Mouse (Mus musculus) forelimb bud, embryonic 11.5 days (tissue): ENCODE measurements around the gene Cct8.
A peak's percentile ranks its signal among the peaks of the same experiment; 100 is the strongest.

Experiments
- DNase-seq: peaks from one replicate; pipeline ENCODE4 v3.0.0-alpha.2; 2012; ENCODE audit warnings: low read depth, low spot score

Gene Cct8

GRCm38 (mm10) chr16:87445110-87445509 is 50.6 kb downstream of the Cct8 start:
- no peak for DNase-seq

GRCm38 (mm10) chr16:87444071-87444470 is 51.6 kb downstream of the Cct8 start:
- DNase-seq: no peak

DNA sequence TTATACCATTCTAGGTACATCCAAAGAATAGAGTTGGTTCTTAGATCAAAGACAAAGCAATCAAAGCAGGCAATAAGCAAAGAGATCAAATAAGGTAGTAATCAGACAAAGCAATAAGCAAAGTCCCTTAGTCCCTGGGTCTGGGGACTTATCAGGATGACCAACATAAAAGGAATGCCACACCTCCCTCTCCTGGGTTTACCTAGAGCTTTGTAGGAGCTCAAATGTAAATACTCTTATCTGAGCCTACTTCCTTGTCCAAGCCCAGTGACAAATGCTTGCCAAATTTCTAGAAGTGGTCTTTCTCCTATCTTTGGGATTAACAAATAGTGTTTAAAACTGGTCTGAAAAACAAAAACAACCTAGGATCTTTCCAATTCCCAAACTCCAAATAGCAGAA is 52.4 kb downstream of the Cct8 start:
- DNase-seq: no peak

DNA sequence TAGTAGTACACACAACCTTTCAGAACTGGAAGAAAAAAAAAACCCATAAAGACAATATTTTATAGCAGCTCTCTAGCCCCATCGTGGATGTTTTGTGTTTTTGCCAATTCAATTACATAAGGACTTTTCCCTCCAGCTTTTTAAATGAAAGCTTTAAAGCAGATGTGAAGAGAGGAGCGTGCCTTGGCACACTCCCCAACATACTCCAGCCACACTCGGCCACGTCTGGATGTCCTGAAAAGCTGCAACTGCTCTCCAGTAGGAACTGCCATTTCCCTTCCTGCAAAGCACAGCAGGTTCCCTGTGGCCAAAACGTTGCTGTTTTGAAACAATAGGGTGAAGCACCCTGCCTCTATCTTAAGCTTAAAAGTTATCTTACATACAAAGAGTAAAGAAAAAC is 53.4 kb downstream of the Cct8 start:
- DNase-seq: no peak

- DNase-seq: peak; percentile 19
These were observed 54.6 kb downstream of the Cct8 start for GRCm38 (mm10) chr16:87441089-87441488.

DNA sequence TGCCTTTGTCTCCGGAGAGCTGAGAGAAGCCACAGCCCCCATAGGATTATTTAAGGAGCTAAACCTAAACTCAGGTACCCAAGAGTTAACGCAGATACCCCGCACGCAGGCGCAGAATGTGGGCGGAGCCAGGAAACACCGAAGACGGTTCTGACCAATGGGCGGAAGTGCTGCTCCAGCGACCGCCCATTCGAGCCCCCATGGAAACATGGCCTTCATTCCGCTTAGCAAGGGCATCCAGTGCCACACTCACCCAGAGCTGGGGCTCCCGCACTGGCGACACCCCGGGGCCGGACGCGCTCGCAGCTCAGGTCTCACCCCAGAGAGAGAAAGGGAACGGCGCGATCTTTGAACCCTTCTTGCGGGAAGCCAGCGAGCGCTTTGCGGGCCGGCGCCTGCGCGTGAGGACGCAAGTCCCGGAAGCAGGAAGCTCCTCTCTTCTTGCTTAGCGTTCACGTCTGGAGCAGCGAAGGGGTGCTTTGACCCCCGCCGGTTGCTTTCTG is 55.4 kb downstream of the Cct8 start, which contains the start of gene Rwdd2b:
Gene Rwdd2b, minus strand, starts transcription at position 390 of the 503 bp plus-strand sequence.
- peak; percentile 92 for DNase-seq

DNA sequence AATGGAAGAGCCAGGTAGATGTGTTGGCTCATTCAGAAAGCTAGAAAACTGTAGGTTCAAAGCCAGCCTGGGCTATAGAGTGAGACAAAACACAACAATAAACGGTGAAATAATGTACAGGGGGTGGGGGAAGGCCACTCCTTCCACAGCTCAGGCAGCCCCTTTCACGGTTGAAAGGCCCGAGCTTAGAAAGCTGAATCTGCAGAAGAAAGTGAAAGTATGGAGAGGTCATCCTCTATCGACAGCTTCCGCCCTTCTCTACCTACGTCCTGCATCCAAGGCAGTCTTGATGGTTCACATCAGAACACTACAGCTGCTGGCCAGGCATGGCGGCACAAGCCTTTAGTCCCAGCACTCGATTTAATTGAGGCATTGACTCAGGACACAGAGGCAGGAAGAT is 57.0 kb downstream of the Cct8 start:
- DNase-seq: no peak

- DNase-seq: no peak
These were observed 58.6 kb downstream of the Cct8 start for GRCm38 (mm10) chr16:87437096-87437495.

- no peak for DNase-seq
These were observed 60.1 kb downstream of the Cct8 start for GRCm38 (mm10) chr16:87435411-87436205.

DNA sequence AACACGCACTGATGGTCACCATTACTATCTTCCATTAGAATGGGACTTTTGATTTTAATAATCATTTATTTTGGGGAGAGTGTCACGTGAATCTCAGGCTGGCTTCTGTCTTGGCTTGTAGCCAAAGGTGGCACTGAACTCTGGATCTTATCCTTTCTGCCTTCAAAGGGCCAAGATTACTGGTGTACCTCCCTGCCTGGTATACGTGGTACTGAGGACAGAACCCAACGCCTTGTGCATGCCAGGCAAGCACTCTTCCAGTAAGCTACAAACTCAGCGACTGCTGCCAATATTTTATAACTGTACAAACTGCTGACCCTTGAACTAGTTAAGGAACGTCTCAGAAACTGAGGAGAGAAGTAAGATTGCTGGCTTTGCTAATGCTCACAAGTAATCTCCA is 60.7 kb downstream of the Cct8 start:
- DNase-seq: no peak

- no peak for DNase-seq
These were observed 61.4 kb downstream of the Cct8 start for GRCm38 (mm10) chr16:87434266-87434665.
